ENCODE assay signal across 14 mouse cellular contexts in the genomic region with DNA sequence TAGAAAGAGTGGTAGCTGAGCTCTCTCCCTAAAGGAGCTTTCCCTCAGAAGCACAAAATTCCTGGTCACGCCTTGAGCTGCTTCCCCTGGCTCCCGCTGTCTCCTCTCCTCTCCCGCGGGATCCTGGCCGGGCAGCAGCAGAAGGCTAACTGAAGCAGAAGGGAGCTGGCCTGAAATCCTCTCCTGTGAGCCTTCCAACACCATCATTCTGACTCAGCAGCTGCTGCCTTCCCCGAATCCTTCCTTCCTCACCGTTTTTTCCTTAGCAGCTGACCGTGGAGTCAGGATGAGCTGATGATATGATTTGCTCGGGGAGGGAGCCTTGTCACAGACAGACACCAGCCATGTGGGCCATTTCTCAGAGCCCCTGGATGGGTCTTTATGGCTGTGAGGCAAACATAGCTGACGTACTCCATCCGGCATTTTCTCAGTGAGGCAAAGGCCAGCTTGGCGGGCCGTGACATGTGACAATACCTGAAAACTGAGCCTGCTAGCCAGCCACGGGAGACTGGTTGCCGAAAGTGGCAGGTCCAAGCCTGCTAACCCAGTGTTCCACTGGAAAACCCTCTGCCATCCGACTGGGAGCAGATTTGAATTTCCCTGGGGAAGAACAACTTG. TPM values are rescaled to one million over a fixed set of nuclear protein-coding genes. Genes with fewer than 3 reads are reported as not detected.
DNase-seq lines count a peak whose midpoint lies in the region; ATAC-seq lines count a peak whose summit lies in the region.
"Had no signal": no experiment of that assay in that cellular context is flagged by ENCODE, and none has a peak within 500 bp of the region (broad histone marks: within the 10 kb centered on the region; RNA-seq: fewer than 3 reads in every experiment).

No protein-coding gene starts in this region.

- WGBS in hindbrain, embryonic 13.5 days: 60% methylated on average over 16 of the region's 16 CpGs
- WGBS in hindbrain, embryonic 14.5 days: 60% methylated on average over 16 of the region's 16 CpGs
- WGBS in heart, embryonic 13.5 days: 51% methylated on average over 16 of the region's 16 CpGs
- WGBS in forebrain, embryonic 14.5 days: 66% methylated on average over 16 of the region's 16 CpGs

- no peak overlapping the region for H3K4me3 ChIP-seq in hindbrain, embryonic 13.5 days
- H3K4me3 ChIP-seq in hindbrain, embryonic 14.5 days (replicated peaks; ENCODE audit: low read length): no peak overlapping the region
- H3K4me3 ChIP-seq in heart, embryonic 13.5 days: no peak overlapping the region
- no peak overlapping the region for H3K4me3 ChIP-seq in forebrain, embryonic 14.5 days (ENCODE audit: low read depth, low read length)
- H3K4me3 ChIP-seq: embryonic facial prominence, embryonic 15.5 days; hindbrain, embryonic 15.5 days; liver, embryonic 12.5 days had no signal

- ATAC-seq in hindbrain, embryonic 13.5 days (ENCODE audit: low FRiP score): no peak
- ATAC-seq in hindbrain, embryonic 14.5 days (ENCODE audit: low FRiP score): no peak
- ATAC-seq in heart, embryonic 13.5 days (ENCODE audit: extremely low read depth, insufficient number of reproducible peaks, low FRiP score, low TSS enrichment): no peak
- no peak for ATAC-seq in erythroblast, adult 5-6 weeks (replicated peaks; ENCODE audit: low FRiP score, poor library complexity, severe bottlenecking)
- no peak for ATAC-seq in forebrain, embryonic 14.5 days
- ATAC-seq: liver, embryonic 12.5 days had no signal

- H3K36me3 ChIP-seq in hindbrain, embryonic 13.5 days: no peaks in the 10 kb centered on the region
- no peaks in the 10 kb centered on the region for H3K36me3 ChIP-seq in hindbrain, embryonic 14.5 days (replicated peaks; ENCODE audit: control insufficient read depth, insufficient read depth)
- no peaks in the 10 kb centered on the region for H3K36me3 ChIP-seq in heart, embryonic 13.5 days
- no peaks in the 10 kb centered on the region for H3K36me3 ChIP-seq in forebrain, embryonic 14.5 days (ENCODE audit: control insufficient read depth, insufficient read depth, low read length)
- H3K36me3 ChIP-seq: embryonic facial prominence, embryonic 15.5 days; hindbrain, embryonic 15.5 days; liver, embryonic 12.5 days had no signal

- peak overlapping the region; percentile 14; the same call in 1 of the 2 replicates for H3K27ac ChIP-seq in hindbrain, embryonic 13.5 days
- no peak overlapping the region for H3K27ac ChIP-seq in hindbrain, embryonic 14.5 days
- H3K27ac ChIP-seq in heart, embryonic 13.5 days (replicated peaks): peak overlapping the region; percentile 41
- H3K27ac ChIP-seq in forebrain, embryonic 14.5 days (ENCODE audit: low read depth, low read length): no peak overlapping the region
- H3K27ac ChIP-seq: hindbrain, embryonic 15.5 days; liver, embryonic 12.5 days had no signal

- H3K4me2 ChIP-seq in hindbrain, embryonic 13.5 days: no peak overlapping the region
- no peak overlapping the region for H3K4me2 ChIP-seq in hindbrain, embryonic 14.5 days (replicated peaks)
- no peak overlapping the region for H3K4me2 ChIP-seq in heart, embryonic 13.5 days
- no peak overlapping the region for H3K4me2 ChIP-seq in forebrain, embryonic 14.5 days (ENCODE audit: low read length)
- H3K4me2 ChIP-seq: embryonic facial prominence, embryonic 15.5 days; hindbrain, embryonic 15.5 days; liver, embryonic 12.5 days had no signal

- no peak for DNase-seq in hindbrain, embryonic 14.5 days (ENCODE audit: low spot score)
- DNase-seq in urinary bladder, postnatal 14 days (ENCODE audit: low spot score): peak; percentile 57
- no peak for DNase-seq in urinary bladder, postnatal 4 days (ENCODE audit: low spot score in 2 of 2)
- no peak for DNase-seq in adrenal gland, postnatal 25 days
- DNase-seq in forebrain, embryonic 14.5 days (ENCODE audit: low spot score): no peak
- DNase-seq: thymus, adult 2 months had no signal

- no peak overlapping the region for H3K9ac ChIP-seq in hindbrain, embryonic 13.5 days
- H3K9ac ChIP-seq in hindbrain, embryonic 14.5 days: no peak overlapping the region
- H3K9ac ChIP-seq in heart, embryonic 13.5 days: no peak overlapping the region
- no peak overlapping the region for H3K9ac ChIP-seq in forebrain, embryonic 14.5 days (ENCODE audit: low read length)
- H3K9ac ChIP-seq: embryonic facial prominence, embryonic 15.5 days; hindbrain, embryonic 15.5 days; liver, embryonic 12.5 days had no signal

- no peaks in the 10 kb centered on the region for H3K9me3 ChIP-seq in hindbrain, embryonic 13.5 days
- H3K9me3 ChIP-seq in hindbrain, embryonic 14.5 days (ENCODE audit: control insufficient read depth, low read length): no peaks in the 10 kb centered on the region
- H3K9me3 ChIP-seq in heart, embryonic 13.5 days: no peaks in the 10 kb centered on the region
- H3K9me3 ChIP-seq in forebrain, embryonic 14.5 days (replicated peaks; ENCODE audit: control insufficient read depth, low read length): no peaks in the 10 kb centered on the region
- H3K9me3 ChIP-seq: embryonic facial prominence, embryonic 15.5 days; hindbrain, embryonic 15.5 days; liver, embryonic 12.5 days had no signal

- H3K4me1 ChIP-seq in hindbrain, embryonic 13.5 days (replicated peaks): peaks cover 24% of the 10 kb centered on the region
- H3K4me1 ChIP-seq in hindbrain, embryonic 14.5 days (replicated peaks; ENCODE audit: control insufficient read depth, insufficient read depth, low read length): 0 out of 2 replicates have a peak, but pooled peaks cover 3% of the 10 kb centered on the region
- peaks cover 31% of the 10 kb centered on the region for H3K4me1 ChIP-seq in heart, embryonic 13.5 days
- peaks cover 17% of the 10 kb centered on the region; the same call in 1 of the 2 replicates for H3K4me1 ChIP-seq in forebrain, embryonic 14.5 days (ENCODE audit: control insufficient read depth, insufficient read depth, low read length)

- peaks cover 3% of the 10 kb centered on the region; the same call in 1 of the 2 replicates for H3K27me3 ChIP-seq in hindbrain, embryonic 13.5 days
- no peaks in the 10 kb centered on the region for H3K27me3 ChIP-seq in hindbrain, embryonic 14.5 days (ENCODE audit: control insufficient read depth, insufficient read depth, low read length)
- no peaks in the 10 kb centered on the region for H3K27me3 ChIP-seq in heart, embryonic 13.5 days (replicated peaks)
- H3K27me3 ChIP-seq in forebrain, embryonic 14.5 days (replicated peaks; ENCODE audit: control insufficient read depth, insufficient read depth, low read length): no peaks in the 10 kb centered on the region
- H3K27me3 ChIP-seq: embryonic facial prominence, embryonic 15.5 days; liver, embryonic 12.5 days had no signal

RNA-seq across cellular contexts. Expression of gene Gna13, which starts 6.8 kb away (rescaled TPM):
- polyA plus RNA-seq in hindbrain, embryonic 13.5 days (2015; fragmentation: Nextera tagmentation; extraction: Ambion mirVana): 15.1 and 16.6 TPM in 2 replicates
- 21.8 and 24.4 TPM in 2 replicates for polyA plus RNA-seq in hindbrain, embryonic 14.5 days (2014; fragmentation: Nextera tagmentation; extraction: Ambion mirVana)
- 17.8 and 18.6 TPM in 2 replicates for polyA plus RNA-seq in heart, embryonic 13.5 days (2015; fragmentation: Nextera tagmentation; extraction: Ambion mirVana)
- total RNA-seq in erythroblast, adult 5-6 weeks (2015; ENCODE audit: low replicate concordance): 23.4 and 30.0 TPM in 2 replicates
- total RNA-seq in erythroblast, adult 5-6 weeks (2017; ENCODE audit: low replicate concordance): 23.4 TPM in 2 replicates
- 52.6 and 68.3 TPM in 2 replicates for total RNA-seq in adrenal gland, postnatal 25 days (2021)
- polyA plus RNA-seq in forebrain, embryonic 14.5 days (2014; fragmentation: Nextera tagmentation; extraction: Ambion mirVana): 13.7 and 16.3 TPM in 2 replicates

RNA-seq across cellular contexts. Expression of gene 9930022D16Rik, which starts 57.8 kb away (rescaled TPM):
- not detected in 2 replicates for polyA plus RNA-seq in hindbrain, embryonic 13.5 days (2015; fragmentation: Nextera tagmentation; extraction: Ambion mirVana)
- polyA plus RNA-seq in hindbrain, embryonic 14.5 days (2014; fragmentation: Nextera tagmentation; extraction: Ambion mirVana): not detected in 2 replicates
- polyA plus RNA-seq in heart, embryonic 13.5 days (2015; fragmentation: Nextera tagmentation; extraction: Ambion mirVana): 0.05 TPM in 1 of 2 replicates, not detected in the other
- not detected in 2 replicates for total RNA-seq in erythroblast, adult 5-6 weeks (2015; ENCODE audit: low replicate concordance)
- total RNA-seq in erythroblast, adult 5-6 weeks (2017; ENCODE audit: low replicate concordance): not detected in 2 replicates
- not detected in 2 replicates for total RNA-seq in adrenal gland, postnatal 25 days (2021)
- polyA plus RNA-seq in forebrain, embryonic 14.5 days (2014; fragmentation: Nextera tagmentation; extraction: Ambion mirVana): not detected in 2 replicates
- total RNA-seq: adrenal gland, postnatal 4 days had no signal
- polyA plus RNA-seq: embryonic facial prominence, embryonic 15.5 days; hindbrain, embryonic 15.5 days; liver, embryonic 12.5 days; neural tube, embryonic 11.5 days; thymus, adult 2 months had no signal

RNA-seq across cellular contexts. Expression of gene Rgs9, which starts 58.0 kb away (rescaled TPM):
- polyA plus RNA-seq in hindbrain, embryonic 13.5 days (2015; fragmentation: Nextera tagmentation; extraction: Ambion mirVana): 6.2 and 7.6 TPM in 2 replicates
- 8.9 and 10.7 TPM in 2 replicates for polyA plus RNA-seq in hindbrain, embryonic 14.5 days (2014; fragmentation: Nextera tagmentation; extraction: Ambion mirVana)
- 0.60 and 0.64 TPM in 2 replicates for polyA plus RNA-seq in heart, embryonic 13.5 days (2015; fragmentation: Nextera tagmentation; extraction: Ambion mirVana)
- 2.1 TPM in 1 of 2 replicates, not detected in the other for total RNA-seq in erythroblast, adult 5-6 weeks (2015; ENCODE audit: low replicate concordance)
- not detected in 2 replicates for total RNA-seq in erythroblast, adult 5-6 weeks (2017; ENCODE audit: low replicate concordance)
- 3.7 and 4.9 TPM in 2 replicates for total RNA-seq in adrenal gland, postnatal 25 days (2021)
- polyA plus RNA-seq in forebrain, embryonic 14.5 days (2014; fragmentation: Nextera tagmentation; extraction: Ambion mirVana): 4.3 and 5.4 TPM in 2 replicates

Comparison
In these comparisons a context has a peak if more than half of its experiments do, and no peak if none do; other contexts are left out.
1. H3K27ac ChIP-seq: peak in hindbrain, embryonic 13.5 days (single experiment) and heart, embryonic 13.5 days (single experiment); none in hindbrain, embryonic 14.5 days (single experiment) and forebrain, embryonic 14.5 days (single experiment).